In genomic region chr12:79383583-79383982, GRCm38 (mm10) we compare ENCODE assay signal across 16 mouse cellular contexts.
A peak's percentile ranks its signal among the peaks of the same experiment; 100 is the strongest.
DNase-seq lines count a peak whose midpoint lies in the region; ATAC-seq lines count a peak whose summit lies in the region.
"Had no signal": no experiment of that assay in that cellular context is flagged by ENCODE, and none has a peak within 500 bp of the region (broad histone marks: within the 10 kb centered on the region; RNA-seq: fewer than 3 reads in every experiment).

No protein-coding gene starts in this region.

- H3K4me2 ChIP-seq in heart, embryonic 13.5 days = no peak overlapping the region
- H3K4me2 ChIP-seq: liver, embryonic 13.5 days had no signal

- no peak for ATAC-seq in heart, embryonic 13.5 days (ENCODE audit: extremely low read depth, insufficient number of reproducible peaks, low FRiP score, low TSS enrichment)
- ATAC-seq: midbrain, embryonic 16.5 days had no signal

- H3K36me3 ChIP-seq in heart, embryonic 13.5 days = no peaks in the 10 kb centered on the region
- H3K36me3 ChIP-seq: forebrain, embryonic 10.5 days; liver, embryonic 13.5 days had no signal

- no peaks in the 10 kb centered on the region for H3K27me3 ChIP-seq in heart, embryonic 13.5 days (replicated peaks)
- H3K27me3 ChIP-seq: CH12.LX; liver, embryonic 13.5 days had no signal

- H3K27ac ChIP-seq in heart, embryonic 13.5 days (replicated peaks) = peak overlapping the region; percentile 13
- H3K27ac ChIP-seq: liver, embryonic 13.5 days had no signal

- H3K4me1 ChIP-seq in heart, embryonic 13.5 days = peaks cover 54% of the 10 kb centered on the region

- H3K4me3 ChIP-seq in heart, embryonic 13.5 days = no peak overlapping the region
- H3K4me3 ChIP-seq: forebrain, embryonic 10.5 days; liver, embryonic 13.5 days had no signal

- WGBS in heart, embryonic 13.5 days = 42% methylated on average over 3 of the region's 3 CpGs

- no peaks in the 10 kb centered on the region for H3K9me3 ChIP-seq in heart, embryonic 13.5 days
- H3K9me3 ChIP-seq: forebrain, embryonic 10.5 days; liver, embryonic 13.5 days had no signal

- intact Hi-C loops in heart, postnatal 10 days (cut with DNase I) = no loop called here

- DNase-seq in heart, postnatal 10 days = no peak
- DNase-seq in adrenal gland, adult 8-10 months = peak; percentile 14
- peak; percentile 53 for DNase-seq in fibroblast of lung, adult 2 months (ENCODE audit: low read depth)
- DNase-seq in skeletal muscle tissue, adult 2 months (ENCODE audit: low read depth, low spot score) = peak; percentile 18
- no peak for DNase-seq in frontal cortex, postnatal 10 days (ENCODE audit: low spot score in 2 of 2)
- no peak for DNase-seq in gastrocnemius, postnatal 10 days
- no peak for DNase-seq in layer of hippocampus, adult 8-10 months (ENCODE audit: low spot score in 2 of 2)
- DNase-seq: cerebellum, adult 11-12 months; gastrocnemius, postnatal 25 days; kidney, postnatal 25 days; liver, embryonic 13.5 days; thymus, postnatal 4 days had no signal

- no peak overlapping the region for H3K9ac ChIP-seq in heart, embryonic 13.5 days
- H3K9ac ChIP-seq: liver, embryonic 13.5 days had no signal

Comparison
In these comparisons a context has a peak if more than half of its experiments do, and no peak if none do; other contexts are left out.
1. DNase-seq: peak in adrenal gland, adult 8-10 months (single experiment), fibroblast of lung, adult 2 months (single experiment) and skeletal muscle tissue, adult 2 months (single experiment); none in heart, postnatal 10 days (0 of 2), frontal cortex, postnatal 10 days (0 of 2), gastrocnemius, postnatal 10 days (single experiment) and layer of hippocampus, adult 8-10 months (0 of 2).